Comparison of ENCODE assay signal across 11 mouse cellular contexts in the genomic region with DNA sequence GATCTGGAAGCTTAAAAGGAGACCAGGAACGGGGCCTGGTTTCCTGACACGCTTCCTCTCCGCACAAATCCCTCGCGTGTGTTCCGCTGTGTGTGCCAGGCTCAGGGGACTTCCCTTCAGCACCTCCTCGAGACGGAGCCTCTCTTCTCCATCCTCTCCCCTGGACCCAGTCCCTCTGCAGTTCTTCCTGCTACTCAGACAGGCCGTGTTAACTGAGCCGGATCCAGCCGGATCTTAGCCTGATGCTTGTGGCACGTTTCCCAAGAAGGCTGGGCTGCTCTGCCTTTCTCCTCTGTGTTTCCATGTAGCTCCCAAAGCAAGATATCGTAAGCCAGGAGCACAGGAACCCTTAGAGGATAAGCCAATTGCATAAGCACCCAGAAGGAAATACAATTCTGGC. TPM values are rescaled to one million over a fixed set of nuclear protein-coding genes. Genes with fewer than 3 reads are reported as not detected.
DNase-seq lines count a peak whose midpoint lies in the region; ATAC-seq and TF ChIP-seq lines count a peak whose summit lies in the region.
"Had no signal": no experiment of that assay in that cellular context is flagged by ENCODE, and none has a peak within 500 bp of the region (broad histone marks: within the 10 kb centered on the region; RNA-seq: fewer than 3 reads in every experiment).

No protein-coding gene starts in this region.

- intact Hi-C loops in left cerebral cortex, postnatal 10 days (cut with DNase I) = no loop called here
- intact Hi-C loops in heart, postnatal 36 days (cut with DNase I) = no loop called here

- no peak overlapping the region for H3K4me2 ChIP-seq in hindbrain, postnatal 0 days (ENCODE audit: low read depth, low read length)
- H3K4me2 ChIP-seq: limb, embryonic 15.5 days had no signal

- no peaks in the 10 kb centered on the region for H3K4me1 ChIP-seq in hindbrain, postnatal 0 days (ENCODE audit: insufficient read depth, low read length)
- H3K4me1 ChIP-seq in forebrain, embryonic 10.5 days = 0 out of 2 replicates have a peak, but pooled peaks cover 2% of the 10 kb centered on the region
- H3K4me1 ChIP-seq: limb, embryonic 15.5 days had no signal

- H3K9ac ChIP-seq in hindbrain, postnatal 0 days (replicated peaks; ENCODE audit: low read length) = no peak overlapping the region
- H3K9ac ChIP-seq: limb, embryonic 15.5 days had no signal

- WGBS in hindbrain, postnatal 0 days = 74% methylated on average over 13 of the region's 13 CpGs
- WGBS in forebrain, embryonic 10.5 days = 87% methylated on average over 13 of the region's 13 CpGs

- no peaks in the 10 kb centered on the region for H3K27me3 ChIP-seq in hindbrain, postnatal 0 days (ENCODE audit: insufficient read depth, low read length)
- H3K27me3 ChIP-seq in forebrain, embryonic 10.5 days (ENCODE audit: poor library complexity, severe bottlenecking) = no peaks in the 10 kb centered on the region
- H3K27me3 ChIP-seq: limb, embryonic 15.5 days had no signal

- H3K36me3 ChIP-seq in hindbrain, postnatal 0 days (ENCODE audit: insufficient read depth, low read length) = no peaks in the 10 kb centered on the region
- H3K36me3 ChIP-seq in forebrain, embryonic 10.5 days (replicated peaks) = no peaks in the 10 kb centered on the region
- H3K36me3 ChIP-seq: limb, embryonic 15.5 days had no signal

- no peak for DNase-seq in frontal cortex, postnatal 14 days (ENCODE audit: low spot score in 2 of 2)
- DNase-seq in left cerebral cortex, postnatal 10 days (ENCODE audit: extremely low spot score in 1 of 2, low spot score in 2 of 2) = peak; percentile 26 to 46
- DNase-seq in left cerebral cortex, adult 18-20 months (ENCODE audit: low spot score in 2 of 2) = no peak
- peak; percentile 41 for DNase-seq in gastrocnemius, postnatal 10 days
- DNase-seq in heart, postnatal 36 days = peak; percentile 13 to 30
- no peak for DNase-seq in hindbrain, postnatal 0 days (ENCODE audit: low spot score)
- no peak for DNase-seq in forebrain, embryonic 10.5 days (ENCODE audit: extremely low spot score, low spot score)
- DNase-seq: cerebellum, postnatal 25 days; lung, postnatal 4 days had no signal

- no peak for TF ChIP-seq CTCF in hindbrain, postnatal 0 days (IDR thresholded peaks at IDR 0.05; ENCODE audit: low read depth)

- peak; percentile 80 for ATAC-seq in frontal cortex, adult (ENCODE audit: low TSS enrichment)
- no peak for ATAC-seq in hindbrain, postnatal 0 days

- H3K4me3 ChIP-seq in hindbrain, postnatal 0 days (ENCODE audit: low read length) = no peak overlapping the region
- H3K4me3 ChIP-seq in forebrain, embryonic 10.5 days = no peak overlapping the region
- H3K4me3 ChIP-seq: limb, embryonic 15.5 days had no signal

- H3K9me3 ChIP-seq in hindbrain, postnatal 0 days (ENCODE audit: low read length) = no peaks in the 10 kb centered on the region
- no peaks in the 10 kb centered on the region for H3K9me3 ChIP-seq in forebrain, embryonic 10.5 days
- H3K9me3 ChIP-seq: limb, embryonic 15.5 days had no signal

- H3K27ac ChIP-seq in hindbrain, postnatal 0 days = no peak overlapping the region
- H3K27ac ChIP-seq in forebrain, embryonic 10.5 days = no peak overlapping the region
- H3K27ac ChIP-seq: limb, embryonic 15.5 days had no signal

RNA-seq across cellular contexts. Expression of gene Bcl11b, which starts 46.2 kb away (rescaled TPM):
- total RNA-seq in left cerebral cortex, postnatal 10 days (2021) = 10 to 100 TPM; 66.1 to 75.1 TPM
- total RNA-seq in left cerebral cortex, adult 18-20 months (2021) = 10 to 100 TPM; 60.4 to 75.6 TPM
- total RNA-seq in gastrocnemius, postnatal 10 days (2021) = under 1 TPM; 0.21 to 0.27 TPM
- total RNA-seq in heart, postnatal 36 days (2021) = under 1 TPM; 0.76 to 0.86 TPM
- 30.0 and 31.6 TPM in 2 replicates for total RNA-seq in hindbrain, postnatal 0 days (2014; rRNA removed)
- 9.8 and 12.0 TPM in 2 replicates for polyA plus RNA-seq in hindbrain, postnatal 0 days (2015; fragmentation: Nextera tagmentation; extraction: Ambion mirVana)
- polyA plus RNA-seq in forebrain, embryonic 10.5 days (2016; fragmentation: Nextera tagmentation; extraction: Ambion mirVana) = 3.4 and 5.5 TPM in 2 replicates

Comparison
In these comparisons a context has a peak if more than half of its experiments do, and no peak if none do; other contexts are left out.
1. DNase-seq: peak in left cerebral cortex, postnatal 10 days (2 of 2), gastrocnemius, postnatal 10 days (single experiment) and heart, postnatal 36 days (2 of 2); none in frontal cortex, postnatal 14 days (0 of 2), left cerebral cortex, adult 18-20 months (0 of 2), hindbrain, postnatal 0 days (single experiment) and forebrain, embryonic 10.5 days (single experiment).
2. RNA of gene Bcl11b, which starts 46.2 kb away (total RNA-seq): 60.4 to 75.6 TPM in left cerebral cortex, adult 18-20 months, 66.1 to 75.1 TPM in left cerebral cortex, postnatal 10 days and 30.0 to 31.6 TPM in hindbrain, postnatal 0 days; 0.76 to 0.86 TPM in heart, postnatal 36 days and 0.21 to 0.27 TPM in gastrocnemius, postnatal 10 days; every median in the first group is over 10 times any median in the second.